Mouse (Mus musculus): Measurements from ENCODE around the gene Olfr47. TPM values are rescaled to one million over a fixed set of nuclear protein-coding genes. Genes with fewer than 3 reads are reported as not detected.
A peak's percentile ranks its signal among the peaks of the same experiment; 100 is the strongest.

Olfr47 gene
- polyA plus RNA-seq, 1 experiment from 2014 or later: not detected

- no peaks in the 10 kb centered on the region for H3K9me3 ChIP-seq (ENCODE audit: control insufficient read depth, low read length)
- no peak overlapping the region for H3K9ac ChIP-seq
- H3K36me3 ChIP-seq (replicated peaks; ENCODE audit: control insufficient read depth, insufficient read depth): no peaks in the 10 kb centered on the region
- no peaks in the 10 kb centered on the region for H3K4me1 ChIP-seq (replicated peaks; ENCODE audit: control insufficient read depth, insufficient read depth, low read length)
- WGBS: 60% methylated on average over 7 of the region's 7 CpGs
- ATAC-seq (ENCODE audit: low FRiP score): no peak; the same call in 1 of the 2 replicates
- DNase-seq (ENCODE audit: low spot score): no peak
- no peak overlapping the region for H3K4me3 ChIP-seq (replicated peaks; ENCODE audit: low read length)
- H3K27me3 ChIP-seq (ENCODE audit: control insufficient read depth, insufficient read depth, low read length): no peaks in the 10 kb centered on the region
- H3K4me2 ChIP-seq (replicated peaks): no peak overlapping the region
- no peak overlapping the region for H3K27ac ChIP-seq
Measured at GRCm38 (mm10) chr6:43254193-43254926, 23.0 kb downstream of the Olfr47 start.

- Histone ChIP-seq H3K4me3 (replicated peaks; ENCODE audit: low read length) (no peak overlapping the region), H3K9ac (no peak overlapping the region), H3K4me2 (replicated peaks) (no peak overlapping the region), H3K36me3 (replicated peaks; ENCODE audit: control insufficient read depth, insufficient read depth) (no peaks in the 10 kb centered on the region), H3K27me3 (ENCODE audit: control insufficient read depth, insufficient read depth, low read length) (peaks cover 13% of the 10 kb centered on the region), H3K9me3 (ENCODE audit: control insufficient read depth, low read length) (no peaks in the 10 kb centered on the region), H3K27ac (no peak overlapping the region), H3K4me1 (replicated peaks; ENCODE audit: control insufficient read depth, insufficient read depth, low read length) (peaks cover 4% of the 10 kb centered on the region)
- no peak for DNase-seq (ENCODE audit: low spot score)
- ATAC-seq (ENCODE audit: low FRiP score): no peak
- WGBS: 70% methylated on average over 2 of the region's 2 CpGs
Measured at GRCm38 (mm10) chr6:43260756-43261155, 29.4 kb downstream of the Olfr47 start.

- H3K27ac ChIP-seq: no peak within 1 kb of the TSS; the same call in 1 of the 2 replicates
- H3K9me3 ChIP-seq (ENCODE audit: control insufficient read depth, low read length): no peaks in the 10 kb centered on the region
- peak within 1 kb of the TSS; percentile 57 for H3K9ac ChIP-seq
- WGBS: 1% methylated on average over 38 of the region's 48 CpGs
- H3K4me2 ChIP-seq (replicated peaks): peak within 1 kb of the TSS; percentile 92
- peak within 1 kb of the TSS; percentile 51 for H3K4me3 ChIP-seq (replicated peaks; ENCODE audit: low read length)
- peaks cover 34% of the 10 kb centered on the region for H3K27me3 ChIP-seq (ENCODE audit: control insufficient read depth, insufficient read depth, low read length)
- DNase-seq (ENCODE audit: low spot score): no peak
- peak; percentile 70 for ATAC-seq (ENCODE audit: low FRiP score)
- peaks cover 6% of the 10 kb centered on the region for H3K4me1 ChIP-seq (replicated peaks; ENCODE audit: control insufficient read depth, insufficient read depth, low read length)
- H3K36me3 ChIP-seq (replicated peaks; ENCODE audit: control insufficient read depth, insufficient read depth): no peaks in the 10 kb centered on the region
Measured at GRCm38 (mm10) chr6:43265363-43266041, 34.2 kb downstream of the Olfr47 start, which contains the start of gene Arhgef5. TSS of gene Arhgef5 (plus strand) at chr6:43265582.

DNA sequence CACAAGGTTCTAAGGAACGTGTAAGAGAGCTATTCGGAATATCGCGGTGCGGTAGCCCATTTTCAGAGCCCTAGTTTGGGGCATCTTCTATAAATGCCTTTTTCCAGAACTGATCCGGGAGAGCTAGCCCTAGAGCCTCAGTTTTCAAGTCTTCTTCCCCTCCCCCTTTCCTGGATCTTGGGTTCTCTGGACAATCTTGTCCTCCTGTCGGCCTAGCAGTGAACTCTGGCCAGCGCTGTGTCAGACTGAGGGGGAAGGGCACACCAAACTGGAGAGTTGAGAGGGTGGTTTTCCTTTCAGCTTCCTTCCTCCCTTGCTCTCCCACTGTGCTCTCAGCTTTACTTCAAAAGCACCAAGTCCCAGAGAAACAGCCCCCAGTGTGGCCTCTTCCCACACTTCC lies 35.0 kb downstream of the Olfr47 start:
- peaks cover 6% of the 10 kb centered on the region for H3K4me1 ChIP-seq (replicated peaks; ENCODE audit: control insufficient read depth, insufficient read depth, low read length)

DNA sequence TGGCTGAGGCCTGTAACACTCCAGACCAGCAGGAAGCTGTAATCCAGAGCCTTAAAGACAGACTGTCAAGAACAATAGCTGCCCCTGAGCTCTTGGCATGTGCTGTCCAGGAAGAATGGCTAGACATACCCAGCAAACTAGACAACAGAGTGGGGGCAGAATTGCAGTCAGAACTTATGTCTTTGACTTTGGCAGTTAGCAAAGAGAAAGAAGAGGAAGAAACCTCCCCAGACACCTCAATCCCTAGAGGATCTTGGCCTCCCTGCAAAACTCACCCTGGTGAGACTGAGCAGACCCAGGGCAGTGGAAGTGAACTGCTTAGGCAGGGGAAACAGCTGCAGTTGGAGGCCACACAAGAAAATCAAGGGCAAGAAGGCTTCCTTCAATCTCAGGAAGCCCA lies 41.3 kb downstream of the Olfr47 start:
- Histone ChIP-seq H3K4me1 (replicated peaks; ENCODE audit: control insufficient read depth, insufficient read depth, low read length) (no peaks in the 10 kb centered on the region), H3K9me3 (ENCODE audit: control insufficient read depth, low read length) (no peaks in the 10 kb centered on the region), H3K4me3 (replicated peaks; ENCODE audit: low read length) (no peak overlapping the region), H3K4me2 (replicated peaks) (no peak overlapping the region), H3K27me3 (ENCODE audit: control insufficient read depth, insufficient read depth, low read length) (peaks cover 3% of the 10 kb centered on the region; the same call in 1 of the 2 replicates), H3K9ac (no peak overlapping the region), H3K27ac (no peak overlapping the region), H3K36me3 (replicated peaks; ENCODE audit: control insufficient read depth, insufficient read depth) (no peaks in the 10 kb centered on the region)
- no peak for DNase-seq (ENCODE audit: low spot score)
- no peak for ATAC-seq (ENCODE audit: low FRiP score)

More for the DNA sequence above, 35.0 kb downstream of the Olfr47 start:
- Histone ChIP-seq H3K27ac (no peak overlapping the region), H3K4me2 (replicated peaks) (peak overlapping the region; percentile 92), H3K4me3 (replicated peaks; ENCODE audit: low read length) (peak overlapping the region; percentile 51), H3K36me3 (replicated peaks; ENCODE audit: control insufficient read depth, insufficient read depth) (no peaks in the 10 kb centered on the region), H3K9ac (no peak overlapping the region), H3K27me3 (ENCODE audit: control insufficient read depth, insufficient read depth, low read length) (peaks cover 34% of the 10 kb centered on the region), H3K9me3 (ENCODE audit: control insufficient read depth, low read length) (no peaks in the 10 kb centered on the region)
- ATAC-seq (ENCODE audit: low FRiP score) (no peak), DNase-seq (ENCODE audit: low spot score) (no peak)
- WGBS: 8% methylated on average over 8 of the region's 8 CpGs

DNA sequence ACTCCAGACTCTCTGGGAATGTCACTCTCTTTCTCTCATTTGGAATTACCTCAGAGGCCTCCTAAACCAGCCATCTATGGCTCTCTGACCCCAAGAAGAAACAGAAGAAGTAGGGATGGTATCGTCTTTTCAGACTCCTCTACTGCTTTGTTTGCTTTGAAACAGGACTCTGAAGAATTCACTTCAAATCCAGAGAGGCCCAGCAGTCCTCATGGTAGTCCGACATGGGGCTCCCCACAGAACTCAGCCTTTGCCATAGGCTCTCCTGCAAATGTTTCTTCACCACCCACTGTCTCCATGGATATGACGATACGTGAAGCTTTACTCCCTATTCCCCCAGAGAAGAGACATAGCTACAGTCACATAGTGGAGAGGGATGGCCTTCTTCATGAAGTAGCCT lies 42.8 kb downstream of the Olfr47 start:
- Histone ChIP-seq H3K9me3 (ENCODE audit: control insufficient read depth, low read length) (no peaks in the 10 kb centered on the region), H3K4me3 (replicated peaks; ENCODE audit: low read length) (no peak overlapping the region), H3K27ac (no peak overlapping the region), H3K9ac (no peak overlapping the region), H3K27me3 (ENCODE audit: control insufficient read depth, insufficient read depth, low read length) (no peaks in the 10 kb centered on the region), H3K4me1 (replicated peaks; ENCODE audit: control insufficient read depth, insufficient read depth, low read length) (no peaks in the 10 kb centered on the region), H3K36me3 (replicated peaks; ENCODE audit: control insufficient read depth, insufficient read depth) (no peaks in the 10 kb centered on the region), H3K4me2 (replicated peaks) (no peak overlapping the region)
- 84% methylated on average over 4 of the region's 4 CpGs for WGBS
- DNase-seq (ENCODE audit: low spot score) (no peak), ATAC-seq (ENCODE audit: low FRiP score) (no peak)

GRCm38 (mm10) chr6:43278247-43278646 lies 46.9 kb downstream of the Olfr47 start:
- ATAC-seq (ENCODE audit: low FRiP score) (no peak), DNase-seq (ENCODE audit: low spot score) (no peak)
- Histone ChIP-seq H3K9ac (no peak overlapping the region), H3K4me1 (replicated peaks; ENCODE audit: control insufficient read depth, insufficient read depth, low read length) (no peaks in the 10 kb centered on the region), H3K27ac (no peak overlapping the region), H3K9me3 (ENCODE audit: control insufficient read depth, low read length) (no peaks in the 10 kb centered on the region), H3K27me3 (ENCODE audit: control insufficient read depth, insufficient read depth, low read length) (no peaks in the 10 kb centered on the region), H3K36me3 (replicated peaks; ENCODE audit: control insufficient read depth, insufficient read depth) (no peaks in the 10 kb centered on the region), H3K4me3 (replicated peaks; ENCODE audit: low read length) (no peak overlapping the region), H3K4me2 (replicated peaks) (no peak overlapping the region)

DNA sequence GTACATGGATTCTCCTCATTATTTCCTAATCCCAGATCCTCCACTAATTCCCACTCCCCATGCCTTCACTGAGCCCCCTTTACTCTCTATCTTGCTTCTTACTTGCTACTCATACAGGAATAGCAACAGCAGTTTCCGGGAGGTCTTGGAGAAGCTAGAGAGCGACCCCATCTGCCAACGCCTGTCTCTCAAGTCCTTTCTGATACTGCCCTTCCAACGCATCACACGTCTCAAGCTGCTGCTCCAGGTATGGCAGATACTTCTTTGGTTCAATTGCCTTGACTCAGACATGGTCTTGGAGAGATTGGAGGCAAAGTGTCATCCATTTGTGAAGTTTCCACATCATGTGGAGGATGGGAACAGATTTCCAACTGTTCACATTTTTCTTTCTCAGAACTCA lies 49.2 kb downstream of the Olfr47 start:
- no peaks in the 10 kb centered on the region for H3K27me3 ChIP-seq (ENCODE audit: control insufficient read depth, insufficient read depth, low read length)
- no peak overlapping the region for H3K9ac ChIP-seq
- no peak for DNase-seq (ENCODE audit: low spot score)
- no peaks in the 10 kb centered on the region for H3K9me3 ChIP-seq (ENCODE audit: control insufficient read depth, low read length)
- H3K27ac ChIP-seq: no peak overlapping the region
- no peak for ATAC-seq (ENCODE audit: low FRiP score)
- WGBS: 93% methylated on average over 5 of the region's 5 CpGs
- no peaks in the 10 kb centered on the region for H3K4me1 ChIP-seq (replicated peaks; ENCODE audit: control insufficient read depth, insufficient read depth, low read length)
- H3K4me2 ChIP-seq (replicated peaks): no peak overlapping the region
- H3K36me3 ChIP-seq (replicated peaks; ENCODE audit: control insufficient read depth, insufficient read depth): no peaks in the 10 kb centered on the region
- H3K4me3 ChIP-seq (replicated peaks; ENCODE audit: low read length): no peak overlapping the region
